Mouse (Mus musculus) stomach, embryonic 16.5 days (tissue): ENCODE results near the gene Socs3. TPM values are rescaled to one million over a fixed set of nuclear protein-coding genes. Genes with fewer than 3 reads are reported as not detected.
A peak's percentile ranks its signal among the peaks of the same experiment; 100 is the strongest.

Experiments used
- ATAC-seq: fragments of 200-750 bp; cut with Nextera tagmentation; 2 replicates; pipeline ENCODE4 v1.8.0; 2017; ENCODE audit warnings: moderate number of reproducible peaks, moderate TSS enrichment; ENCODE audit not compliant: insufficient read depth, low FRiP score
- H3K27ac ChIP-seq: fragments of 300-500 bp; sonication (generic); 2 replicates; pipeline ENCODE4 v1.5.1; 2014; ENCODE audit warnings: low read length
- H3K27me3 ChIP-seq: fragments of 300-500 bp; sonication (generic); 2 replicates; pipeline ENCODE4 v1.6.1; 2014; ENCODE audit warnings: low read length, control low read depth, mixed read lengths; ENCODE audit not compliant: control insufficient read depth, insufficient read depth
- H3K36me3 ChIP-seq: fragments of 300-500 bp; sonication (generic); 2 replicates; pipeline ENCODE4 v1.6.1; 2014; ENCODE audit warnings: low read length; ENCODE audit not compliant: control insufficient read depth, insufficient read depth
- H3K4me1 ChIP-seq: fragments of 300-500 bp; sonication (generic); 2 replicates; pipeline ENCODE4 v1.6.1; 2014; ENCODE audit warnings: low read length, control low read depth, mixed read lengths; ENCODE audit not compliant: control insufficient read depth, insufficient read depth
- H3K4me2 ChIP-seq: fragments of 300-500 bp; sonication (generic); 2 replicates; pipeline ENCODE4 v1.6.1; 2014; ENCODE audit warnings: low read depth, low read length, mixed read lengths
- H3K4me3 ChIP-seq: fragments of 300-500 bp; sonication (generic); replicated peaks from 2 replicates; pipeline ENCODE4 v1.5.1; 2014; ENCODE audit warnings: mild to moderate bottlenecking, low read length
- H3K9ac ChIP-seq: fragments of 300-500 bp; sonication (generic); 2 replicates; pipeline ENCODE4 v1.6.1; 2014; ENCODE audit warnings: low read length
- H3K9me3 ChIP-seq: fragments of 300-500 bp; sonication (generic); replicated peaks from 2 replicates; pipeline ENCODE4 v1.6.1; 2016; ENCODE audit warnings: low read length, control low read depth; ENCODE audit not compliant: control insufficient read depth
- WGBS: fragments of 180-500 bp; shearing (Covaris S2); extraction: QIAGEN DNeasy Blood & Tissue Kit; methylation state at CpG from one replicate; pipeline ENCODE4 v1.1.7; 2014; 5-methylcytosine and 5-hydroxymethylcytosine counted together
- polyA plus RNA-seq: library from polyadenylated mRNA; unstranded; fragments of >200 nt; fragmentation: Nextera tagmentation; extraction: Ambion mirVana; gene quantifications from 2 replicates; pipeline ENCODE4 v1.2.1, GENCODE M21; 2015

Gene Socs3
- polyA plus RNA-seq, 1 experiment from 2014 or later, result 17.4 TPM

DNA sequence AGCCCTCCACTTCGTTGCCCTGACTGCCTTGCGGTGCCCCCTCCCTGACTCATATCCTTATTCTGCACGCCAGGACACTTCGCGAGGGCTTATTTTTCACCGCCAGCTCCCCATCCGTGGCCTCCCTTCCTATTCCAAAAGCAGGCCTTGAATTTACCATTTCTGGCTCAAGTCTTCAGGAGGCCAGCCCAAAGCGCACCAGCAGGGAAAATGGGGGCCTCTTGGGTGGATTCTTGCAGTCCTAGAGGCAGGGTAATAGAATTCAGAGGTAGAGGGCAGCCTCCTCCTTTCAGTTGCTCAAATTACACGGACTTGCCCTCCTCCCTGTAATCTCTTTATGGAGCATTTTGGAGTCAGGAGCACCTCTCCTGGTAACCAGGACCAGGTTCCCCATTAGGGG is 6.0 kb downstream of the Socs3 start:
- no peaks in the 10 kb centered on the region; the same call in 1 of the 2 replicates for H3K36me3 ChIP-seq
- peak overlapping the region; percentile 42 for H3K4me3 ChIP-seq
- peak overlapping the region; percentile 78 for H3K4me2 ChIP-seq
- 1% methylated on average over 9 of the region's 9 CpGs for WGBS
- H3K9ac ChIP-seq, result peak overlapping the region; percentile 68
- peaks cover 66% of the 10 kb centered on the region for H3K4me1 ChIP-seq
- H3K9me3 ChIP-seq, result no peaks in the 10 kb centered on the region
- peak overlapping the region; percentile 98 for H3K27ac ChIP-seq
- ATAC-seq, result no peak; the same call in 1 of the 2 replicates
- H3K27me3 ChIP-seq, result no peaks in the 10 kb centered on the region

DNA sequence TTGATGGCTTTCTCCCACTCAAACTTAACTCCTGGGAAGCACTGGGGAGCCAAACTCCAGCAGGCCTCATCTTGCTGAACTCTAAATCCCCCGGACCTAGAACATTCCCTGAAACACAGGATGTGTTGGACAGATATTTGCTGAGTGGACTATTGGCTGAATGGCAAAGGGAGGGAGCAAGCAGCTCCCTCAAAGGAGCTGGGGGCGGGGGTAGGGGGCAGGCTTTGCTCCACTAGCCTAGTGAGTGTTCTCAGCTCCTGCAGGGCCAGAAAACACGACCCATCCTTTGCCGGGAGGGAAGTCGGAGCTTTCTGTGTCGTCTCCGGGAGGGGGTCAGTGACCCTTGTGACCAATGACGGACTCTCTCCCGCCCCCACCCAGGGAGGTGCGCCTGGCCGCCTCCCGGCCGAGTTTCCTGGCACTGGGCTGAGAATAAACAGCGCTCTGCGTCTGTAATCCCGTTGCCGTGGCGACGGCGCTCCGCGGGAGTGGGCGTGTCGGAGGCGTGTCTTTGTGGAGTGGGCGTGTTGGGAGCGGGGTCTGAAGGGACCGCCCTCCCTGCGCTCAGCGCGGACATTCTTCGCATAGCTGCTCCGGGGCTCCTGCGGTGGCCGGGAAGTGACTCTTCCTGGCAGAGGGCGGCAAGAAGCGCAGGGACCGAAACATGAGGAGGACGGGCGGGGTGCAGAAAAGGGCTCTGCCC is 6.6 kb downstream of the Socs3 start:
- H3K4me3 ChIP-seq, result peak overlapping the region; percentile 42
- H3K4me2 ChIP-seq, result peak overlapping the region; percentile 78
- H3K9me3 ChIP-seq, result no peaks in the 10 kb centered on the region
- ATAC-seq, result peak; percentile 93
- H3K36me3 ChIP-seq, result no peaks in the 10 kb centered on the region; the same call in 1 of the 2 replicates
- peak overlapping the region; percentile 68 for H3K9ac ChIP-seq
- H3K27me3 ChIP-seq, result no peaks in the 10 kb centered on the region
- WGBS, result under 1% methylated on average over 40 of the region's 40 CpGs
- H3K27ac ChIP-seq, result peak overlapping the region; percentile 98
- peaks cover 70% of the 10 kb centered on the region for H3K4me1 ChIP-seq

DNA sequence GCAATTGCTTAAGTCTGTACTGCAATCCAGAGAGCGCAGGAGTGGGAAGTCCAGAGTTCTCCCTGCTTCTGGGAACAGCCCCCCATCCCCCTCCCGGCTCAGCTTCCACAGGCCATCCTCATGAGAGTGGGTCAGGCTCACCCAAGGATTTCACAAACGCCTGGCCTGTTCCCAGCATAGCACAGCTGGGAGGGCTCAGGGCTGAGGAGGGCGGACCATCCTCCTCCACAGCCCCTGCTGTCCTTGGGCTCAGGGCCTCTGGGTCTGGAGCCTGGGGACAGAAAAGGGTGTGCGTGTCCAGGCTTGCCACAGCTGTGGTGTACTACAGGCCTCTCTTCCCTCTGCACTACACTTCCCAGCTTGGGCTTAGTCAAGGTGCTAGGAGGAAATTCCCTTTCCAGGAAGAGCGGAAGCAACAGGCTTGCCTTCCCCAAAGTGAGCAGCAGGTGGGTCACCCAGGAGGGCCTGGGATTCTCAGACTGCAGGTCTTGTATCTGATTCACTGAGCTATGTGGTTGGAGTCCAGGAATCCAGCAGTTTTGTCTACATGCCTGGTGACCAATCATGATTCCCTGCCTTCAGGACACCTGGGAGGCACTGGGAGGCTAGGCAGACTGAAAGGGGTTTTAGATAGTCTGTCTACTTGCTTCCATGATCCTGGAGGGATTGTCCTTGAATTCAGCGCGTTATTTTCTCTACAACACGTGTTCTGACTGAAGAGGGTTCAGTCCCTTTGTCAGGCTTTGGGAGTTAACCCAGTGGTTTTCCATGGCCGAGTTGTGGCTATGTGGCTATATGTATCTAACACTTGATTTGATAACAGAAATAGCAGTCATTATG is 7.4 kb downstream of the Socs3 start:
- no peaks in the 10 kb centered on the region for H3K27me3 ChIP-seq
- ATAC-seq, result peak; percentile 82
- H3K9ac ChIP-seq, result peak overlapping the region; percentile 61
- no peaks in the 10 kb centered on the region; the same call in 1 of the 2 replicates for H3K36me3 ChIP-seq
- no peaks in the 10 kb centered on the region for H3K9me3 ChIP-seq
- WGBS, result 25% methylated on average over 10 of the region's 10 CpGs
- peaks cover 68% of the 10 kb centered on the region for H3K4me1 ChIP-seq
- peak overlapping the region; percentile 98 for H3K27ac ChIP-seq
- H3K4me2 ChIP-seq, result peak overlapping the region; percentile 78; the same call in 1 of the 2 replicates
- no peak overlapping the region for H3K4me3 ChIP-seq

DNA sequence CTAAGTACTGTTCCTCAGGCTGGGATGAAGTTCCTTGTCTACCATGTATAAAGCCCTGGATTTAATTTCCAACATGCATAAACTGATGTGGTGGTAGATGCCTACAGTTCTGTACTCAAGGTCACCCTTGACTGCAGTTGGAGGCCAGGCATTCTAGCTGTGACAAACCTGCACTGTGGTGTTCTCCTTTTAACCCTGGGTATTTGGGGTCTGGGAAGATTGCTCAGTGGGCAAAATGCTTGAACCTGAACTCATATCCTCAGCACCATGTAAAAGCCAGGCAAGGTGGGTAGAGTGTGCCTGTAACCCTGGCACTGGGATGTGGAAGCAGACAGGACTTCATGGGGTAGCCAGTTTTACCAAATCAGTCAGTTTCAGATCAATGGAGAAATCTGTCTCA is 9.2 kb downstream of the Socs3 start:
- Histone ChIP-seq H3K27me3 (no peaks in the 10 kb centered on the region), H3K4me2 (no peak overlapping the region), H3K36me3 (no peaks in the 10 kb centered on the region), H3K4me3 (no peak overlapping the region), H3K9ac (no peak overlapping the region), H3K27ac (0 out of 2 replicates have a peak overlapping the region, but pooled peaks have one; percentile 98), H3K4me1 (peaks cover 50% of the 10 kb centered on the region), H3K9me3 (no peaks in the 10 kb centered on the region)
- ATAC-seq, result no peak

DNA sequence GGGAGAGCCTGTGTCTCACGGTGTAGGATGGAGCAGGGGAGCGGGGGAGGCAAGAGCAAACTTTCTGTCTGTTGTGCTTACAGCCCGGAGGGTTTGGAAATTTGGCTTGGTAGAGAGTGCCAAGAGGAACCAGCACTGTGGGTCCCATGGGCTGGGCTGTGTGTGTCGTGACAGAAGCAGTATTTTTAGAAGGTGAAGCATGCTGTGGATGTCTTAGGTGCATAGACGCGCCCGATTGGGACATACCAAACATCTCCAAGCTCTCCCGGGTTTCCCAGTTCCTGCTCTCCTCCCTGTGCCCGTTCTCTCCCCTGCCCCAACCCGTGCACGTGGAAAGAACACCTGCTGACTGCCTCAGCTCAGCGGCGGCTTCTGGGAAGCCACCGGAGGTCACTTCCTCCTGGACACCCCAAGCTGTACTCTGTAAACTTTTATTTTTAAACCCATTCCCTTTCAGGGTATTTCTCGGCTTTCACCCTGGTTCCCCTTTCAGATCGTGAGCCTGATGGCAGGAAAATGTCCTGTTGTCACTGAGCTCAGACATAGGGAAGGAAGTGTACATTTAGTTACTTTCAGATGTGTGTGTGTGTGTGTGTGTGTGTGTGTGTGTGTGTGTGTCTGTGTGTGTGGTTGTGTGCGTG is 10.0 kb downstream of the Socs3 start:
- H3K4me3 ChIP-seq, result no peak overlapping the region
- no peak for ATAC-seq
- no peaks in the 10 kb centered on the region for H3K27me3 ChIP-seq
- H3K9ac ChIP-seq, result no peak overlapping the region
- no peaks in the 10 kb centered on the region for H3K36me3 ChIP-seq
- WGBS, result 48% methylated on average over 17 of the region's 17 CpGs
- H3K9me3 ChIP-seq, result no peaks in the 10 kb centered on the region
- H3K27ac ChIP-seq, result no peak overlapping the region; the same call in 1 of the 2 replicates
- peaks cover 47% of the 10 kb centered on the region for H3K4me1 ChIP-seq
- H3K4me2 ChIP-seq, result no peak overlapping the region

DNA sequence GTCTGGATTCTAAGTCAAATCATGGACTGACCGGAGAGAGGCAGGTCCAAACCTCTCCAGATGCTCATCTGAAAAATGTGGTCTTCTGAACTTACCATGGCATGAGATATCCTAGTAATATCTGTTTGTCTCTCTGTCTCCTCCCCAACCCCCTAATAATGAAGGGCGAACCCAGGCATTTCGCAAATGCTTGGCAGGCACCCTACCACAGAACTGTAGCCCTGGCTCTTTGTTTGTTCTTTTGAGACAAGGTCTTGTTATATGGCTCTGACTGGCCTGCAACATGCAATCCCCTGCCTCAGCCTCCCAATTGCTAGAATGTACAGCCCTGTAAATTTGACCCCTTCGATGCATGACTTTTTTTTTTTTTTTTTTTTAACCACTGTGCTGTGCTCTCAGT is 10.7 kb downstream of the Socs3 start:
- Histone ChIP-seq H3K27me3 (no peaks in the 10 kb centered on the region), H3K27ac (no peak overlapping the region), H3K9ac (peak overlapping the region; percentile 37; the same call in 1 of the 2 replicates), H3K4me1 (peaks cover 46% of the 10 kb centered on the region), H3K36me3 (no peaks in the 10 kb centered on the region), H3K4me3 (no peak overlapping the region), H3K9me3 (no peaks in the 10 kb centered on the region), H3K4me2 (no peak overlapping the region)
- no peak for ATAC-seq
- WGBS, result 87% methylated on average over 4 of the region's 4 CpGs

DNA sequence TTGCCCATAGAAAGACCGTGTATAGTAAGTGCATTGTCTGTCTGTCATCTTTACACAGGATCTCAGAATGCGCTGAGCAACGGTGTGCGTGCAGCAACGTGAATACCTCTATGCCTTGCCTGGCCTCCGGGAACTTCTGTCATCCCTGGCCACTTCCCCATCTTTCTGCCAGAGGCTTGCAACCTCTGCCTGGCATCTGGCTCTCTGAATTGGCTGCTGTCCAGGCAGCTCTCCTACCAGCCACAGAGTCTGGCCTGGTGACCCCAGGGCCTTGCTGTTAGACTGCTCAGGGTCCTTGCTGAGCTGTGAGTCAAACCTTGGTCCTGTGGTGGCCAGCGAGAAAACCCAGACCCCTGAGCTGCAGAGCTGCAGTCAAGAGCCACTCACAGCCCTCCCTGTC is 11.7 kb downstream of the Socs3 start:
- Histone ChIP-seq H3K27ac (no peak overlapping the region), H3K9me3 (no peaks in the 10 kb centered on the region), H3K4me3 (no peak overlapping the region), H3K36me3 (no peaks in the 10 kb centered on the region), H3K27me3 (no peaks in the 10 kb centered on the region), H3K4me1 (peaks cover 42% of the 10 kb centered on the region), H3K4me2 (no peak overlapping the region), H3K9ac (peak overlapping the region; percentile 37)
- WGBS, result 58% methylated on average over 7 of the region's 7 CpGs
- ATAC-seq, result no peak

DNA sequence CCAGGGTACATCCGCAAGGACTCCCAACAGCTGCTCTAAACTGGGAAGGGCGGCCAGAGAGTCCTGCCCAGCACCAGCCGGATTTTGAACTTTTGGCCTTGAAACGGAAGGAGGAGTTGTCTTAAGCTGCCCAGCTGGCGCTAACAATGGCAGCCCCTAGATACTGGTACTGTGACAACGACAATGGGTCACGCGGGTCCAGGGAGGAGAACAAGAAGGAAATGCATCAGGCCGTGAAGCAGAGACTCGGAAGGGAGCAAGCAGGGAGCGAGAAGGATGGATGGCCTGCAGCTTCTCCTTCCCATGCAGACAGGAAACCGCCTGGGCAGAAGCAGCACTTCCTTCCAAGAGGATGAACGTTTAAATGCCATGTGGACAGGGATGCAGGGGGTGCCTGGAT is 14.2 kb downstream of the Socs3 start:
- ATAC-seq, result no peak
- H3K27ac ChIP-seq, result no peak overlapping the region; the same call in 1 of the 2 replicates

DNA sequence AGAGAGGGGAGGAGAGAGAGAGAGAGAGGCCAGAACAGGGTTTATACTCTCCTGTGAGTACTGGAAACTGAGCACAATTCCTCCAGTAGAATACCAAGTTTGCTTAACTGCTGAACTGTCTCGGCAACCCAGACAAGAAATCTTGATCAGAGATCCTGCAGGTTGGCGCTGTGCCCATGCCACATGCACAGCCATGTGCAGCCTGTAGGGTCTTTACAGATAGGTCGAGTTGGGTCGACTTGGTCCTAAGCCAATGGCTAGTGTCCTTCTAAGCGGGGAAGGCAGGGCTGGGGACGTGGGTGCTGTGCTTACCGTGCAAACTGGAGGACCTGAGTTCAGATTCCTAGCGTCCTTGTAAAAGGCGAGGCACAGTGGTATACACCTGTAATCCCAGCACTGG is 15.0 kb downstream of the Socs3 start:
- 67% methylated on average over 9 of the region's 9 CpGs for WGBS
- H3K36me3 ChIP-seq, result no peaks in the 10 kb centered on the region
- no peaks in the 10 kb centered on the region for H3K9me3 ChIP-seq
- H3K9ac ChIP-seq, result no peak overlapping the region
- no peak overlapping the region for H3K4me2 ChIP-seq
- peaks cover 39% of the 10 kb centered on the region for H3K4me1 ChIP-seq
- H3K27me3 ChIP-seq, result no peaks in the 10 kb centered on the region
- H3K27ac ChIP-seq, result peak overlapping the region; percentile 36; the same call in 1 of the 2 replicates
- H3K4me3 ChIP-seq, result no peak overlapping the region
- ATAC-seq, result no peak

More for the DNA sequence above, 14.2 kb downstream of the Socs3 start:
- Histone ChIP-seq H3K4me3 (no peak overlapping the region), H3K4me1 (peaks cover 36% of the 10 kb centered on the region), H3K9me3 (no peaks in the 10 kb centered on the region), H3K4me2 (no peak overlapping the region), H3K36me3 (no peaks in the 10 kb centered on the region), H3K9ac (no peak overlapping the region), H3K27me3 (no peaks in the 10 kb centered on the region)
- 56% methylated on average over 13 of the region's 13 CpGs for WGBS
